Mouse (Mus musculus) left cerebral cortex, adult 11 months (tissue): ENCODE results near the gene Olfr1180.
"Not testable (repeated sequence)": the region's sequence is repeated elsewhere in the genome, so short reads cannot be mapped to it uniquely, and the experiment has no call there.

ENCODE experiments used
- DNase-seq: peaks from one replicate; pipeline ENCODE4 v3.0.0; 2022; ENCODE audit warnings: low spot score

Olfr1180 gene

GRCm38 (mm10) chr2:88419051-88419450 is at the start of gene Olfr1180:
Gene Olfr1180, minus strand, starts transcription at chr2:88419151.
- no peak for DNase-seq

GRCm38 (mm10) chr2:88454567-88454966 is 35.6 kb upstream of the Olfr1180 start, which contains the start of gene Olfr1183:
Gene Olfr1183, plus strand, starts transcription at chr2:88454867.
- DNase-seq: not testable (repeated sequence)

DNA sequence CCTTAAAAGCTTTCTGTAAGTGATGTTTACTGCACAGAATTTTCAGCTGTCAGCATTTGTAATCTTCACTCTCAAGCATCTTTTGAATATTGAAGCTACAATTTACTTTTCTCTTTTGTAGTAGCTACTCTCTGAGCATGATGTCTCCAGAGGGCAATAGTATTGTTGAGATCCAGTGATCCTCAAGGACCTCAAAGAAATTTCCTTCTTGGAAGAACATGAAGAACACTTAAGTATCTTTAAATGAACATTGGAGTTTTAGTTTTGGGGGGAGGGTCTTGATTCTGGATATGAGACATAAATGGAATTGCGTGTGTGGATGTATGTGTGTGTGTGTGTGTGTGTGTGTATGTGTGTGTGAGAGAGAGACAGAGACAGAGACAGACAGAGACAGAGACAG is 30.1 kb upstream of the Olfr1180 start, which contains the start of gene Gm13757:
Gene Gm13757 (minus strand): TSS at position 101 of the 400 bp plus-strand sequence.
- DNase-seq: no peak

DNA sequence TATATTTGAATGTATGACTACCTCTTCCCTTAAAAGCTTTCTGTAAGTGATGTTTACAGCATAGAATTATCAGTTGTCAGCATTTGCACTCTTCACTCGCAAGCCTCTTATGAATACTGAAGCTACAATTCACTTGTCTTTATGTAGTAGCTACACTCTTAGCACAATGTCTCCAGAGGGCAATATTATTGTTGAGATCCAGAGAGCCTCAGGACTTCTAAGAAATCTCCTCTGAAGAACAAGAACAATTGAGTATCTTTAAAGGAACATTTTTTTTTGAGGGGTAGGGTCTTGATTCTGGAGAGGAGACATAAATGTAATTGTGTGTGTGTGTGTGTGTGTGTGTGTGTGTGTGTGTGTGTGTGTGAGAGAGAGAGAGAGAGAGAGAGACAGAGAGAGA is 7.1 kb upstream of the Olfr1180 start, which contains the start of gene Olfr1181:
Gene Olfr1181 (minus strand): TSS at position 101 of the 400 bp plus-strand sequence.
- DNase-seq: no peak

DNA sequence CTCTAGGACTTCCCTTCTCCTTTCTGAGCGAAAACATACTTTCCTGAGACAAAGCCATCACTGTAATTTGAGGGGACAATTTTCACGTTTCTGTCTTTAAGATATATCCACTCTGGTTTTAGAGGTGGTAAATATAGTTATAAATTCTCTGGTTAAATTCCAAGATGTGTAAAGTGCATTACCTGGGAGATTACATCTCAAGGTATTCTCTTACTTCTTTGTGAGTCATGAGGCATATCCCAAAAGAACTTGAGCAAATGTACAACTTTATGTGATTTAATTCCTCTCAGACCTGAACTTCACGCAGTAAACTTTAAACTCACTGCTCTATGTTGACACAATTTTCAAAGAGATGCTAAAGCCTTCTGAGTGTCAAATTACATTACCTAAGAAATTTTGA is 12.6 kb downstream of the Olfr1180 start, which contains the start of gene Olfr1179:
Gene Olfr1179 (minus strand): TSS at position 101 of the 400 bp plus-strand sequence.
- DNase-seq: no peak

DNA sequence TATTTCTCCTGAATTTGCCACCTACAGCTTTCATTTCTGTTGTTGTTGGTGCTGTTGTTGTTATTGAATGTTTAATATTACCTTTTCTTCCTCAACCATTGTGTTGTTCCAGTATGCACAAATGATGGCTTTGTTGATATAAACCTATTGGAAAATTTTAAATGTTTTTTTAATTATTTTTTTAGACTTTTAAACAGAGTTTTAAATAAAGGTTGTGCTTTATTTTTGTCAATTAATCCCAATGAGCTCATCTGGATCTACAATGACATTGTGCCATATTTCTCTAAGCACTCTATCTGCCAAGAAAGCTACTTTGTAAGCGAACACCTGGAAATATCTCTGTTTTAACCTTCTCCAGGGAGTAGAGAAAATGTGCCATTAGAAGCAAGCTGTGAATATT is 32.2 kb downstream of the Olfr1180 start, which contains the start of gene Olfr1178:
Gene Olfr1178 (plus strand): TSS at position 301 of the 400 bp plus-strand sequence.
- DNase-seq: no peak
